Mouse (Mus musculus) kidney, adult 2 months (tissue): Measurements from ENCODE around the gene Cdk4.

Experiments used
- CTCF ChIP-seq: fragments of 200-500 bp; conservative IDR thresholded peaks from 2 replicates; pipeline ENCODE4 v1.5.1; 2011; ENCODE audit warnings: low read depth, mild to moderate bottlenecking, control low read depth, low read length, moderate library complexity, mixed read lengths; ENCODE audit not compliant: insufficient read depth, insufficient read length
- POLR2A ChIP-seq: fragments of 200-500 bp; IDR thresholded peaks from one replicate; pipeline ENCODE4 v1.6.1; 2011; ENCODE audit warnings: low read depth, low read length, control low read depth

- TF ChIP-seq CTCF (no peak), POLR2A (no peak)
Observed at GRCm38 (mm10) chr10:127041274-127041766, 22.0 kb upstream of the Cdk4 start, which contains the start of the genes Mettl1 and Eef1akmt3.
